Mouse (Mus musculus) hindbrain, embryonic 13.5 days (tissue): ENCODE data around the gene Bcat2. TPM values are rescaled to one million over a fixed set of nuclear protein-coding genes. Genes with fewer than 3 reads are reported as not detected.

Experiments used
- ATAC-seq: fragments of 200-750 bp; cut with Nextera tagmentation; 2 replicates; pipeline ENCODE4 v1.8.0; 2017; ENCODE audit warnings: moderate TSS enrichment; ENCODE audit not compliant: low FRiP score
- H3K27ac ChIP-seq: fragments of 300-500 bp; sonication (generic); 2 replicates; pipeline ENCODE4 v1.5.1; 2015; ENCODE audit warnings: inconsistent platforms, mild to moderate bottlenecking, moderate library complexity
- H3K27me3 ChIP-seq: fragments of 300-500 bp; sonication (generic); 2 replicates; pipeline ENCODE4 v1.6.1; 2015; ENCODE audit warnings: mild to moderate bottlenecking, inconsistent platforms
- H3K36me3 ChIP-seq: fragments of 300-500 bp; sonication (generic); 2 replicates; pipeline ENCODE4 v1.6.1; 2015; ENCODE audit warnings: mild to moderate bottlenecking, inconsistent platforms
- H3K4me1 ChIP-seq: fragments of 300-500 bp; sonication (generic); replicated peaks from 2 replicates; pipeline ENCODE4 v1.6.1; 2015; ENCODE audit warnings: inconsistent platforms
- H3K4me2 ChIP-seq: fragments of 300-500 bp; sonication (generic); 2 replicates; pipeline ENCODE4 v1.6.1; 2015; ENCODE audit warnings: inconsistent platforms, mild to moderate bottlenecking, moderate library complexity
- H3K4me3 ChIP-seq: fragments of 300-500 bp; sonication (generic); 2 replicates; pipeline ENCODE4 v1.5.1; 2015; ENCODE audit warnings: mild to moderate bottlenecking, inconsistent platforms
- H3K9ac ChIP-seq: fragments of 300-500 bp; sonication (generic); 2 replicates; pipeline ENCODE4 v1.6.1; 2015; ENCODE audit warnings: mild to moderate bottlenecking, inconsistent platforms
- H3K9me3 ChIP-seq: fragments of 300-500 bp; sonication (generic); 2 replicates; pipeline ENCODE4 v1.6.1; 2016; ENCODE audit warnings: inconsistent platforms
- WGBS: fragments of 180-500 bp; shearing (Covaris S2); methylation state at CpG from one replicate; pipeline ENCODE4 v1.1.7; 2015; 5-methylcytosine and 5-hydroxymethylcytosine counted together
- polyA plus RNA-seq: library from polyadenylated mRNA; unstranded; fragments of >200 nt; fragmentation: Nextera tagmentation; extraction: Ambion mirVana; gene quantifications from 2 replicates; pipeline ENCODE4 v1.2.1, GENCODE M21; 2015

Bcat2 gene
- polyA plus RNA-seq, 1 experiment from 2014 or later = 19.8 TPM

DNA sequence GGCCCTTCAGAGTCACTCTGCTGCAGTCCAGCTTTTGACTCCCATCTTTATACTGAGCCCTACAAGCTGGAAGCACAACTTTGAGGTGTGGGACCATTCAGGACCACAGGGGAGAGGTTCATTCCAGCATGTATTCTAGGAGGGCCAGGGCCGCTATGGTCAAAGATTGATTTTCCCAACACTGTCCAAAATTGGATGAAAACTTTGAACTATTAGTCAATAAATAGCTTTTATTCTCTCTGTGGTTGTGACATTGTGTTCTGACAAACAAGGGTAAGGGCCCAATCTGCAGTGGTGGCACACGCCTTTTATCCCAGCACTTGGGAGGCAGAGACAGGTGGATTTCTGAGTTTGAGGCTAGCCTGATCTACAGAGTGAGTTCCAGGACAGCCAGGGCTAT is 16.0 kb upstream of the Bcat2 start:
- Histone ChIP-seq H3K4me3 (no peak overlapping the region), H3K9me3 (no peaks in the 10 kb centered on the region), H3K27me3 (no peaks in the 10 kb centered on the region), H3K9ac (no peak overlapping the region), H3K27ac (no peak overlapping the region), H3K4me1 (no peaks in the 10 kb centered on the region), H3K4me2 (no peak overlapping the region), H3K36me3 (no peaks in the 10 kb centered on the region)
- 87% methylated on average over 2 of the region's 2 CpGs for WGBS
- no peak for ATAC-seq

DNA sequence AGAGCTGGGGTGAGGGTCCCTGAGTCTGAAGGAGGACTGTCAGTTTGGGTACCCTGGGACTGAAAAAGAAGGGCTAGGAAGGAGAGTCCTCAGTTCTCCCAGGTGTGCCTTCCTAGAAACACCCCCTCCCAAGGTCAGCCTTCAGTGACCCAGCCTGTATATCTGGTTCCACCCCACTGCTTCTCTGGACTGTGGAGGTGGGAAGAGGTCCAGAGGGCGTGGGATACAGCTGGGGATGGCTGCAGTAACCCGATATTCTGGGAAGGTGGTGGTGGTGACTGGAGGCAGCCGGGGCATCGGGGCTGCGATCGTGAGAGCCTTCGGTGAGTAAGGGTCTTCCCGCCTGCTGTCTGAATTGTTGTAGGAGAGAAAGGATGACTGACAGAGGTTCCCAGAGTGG is 15.2 kb upstream of the Bcat2 start, which contains the start of gene Hsd17b14:
Gene Hsd17b14 (plus strand): TSS at position 150 of the 400 bp plus-strand sequence.
- H3K9ac ChIP-seq = no peak within 1 kb of the TSS; the same call in 1 of the 2 replicates
- 42% methylated on average over 8 of the region's 8 CpGs for WGBS

DNA sequence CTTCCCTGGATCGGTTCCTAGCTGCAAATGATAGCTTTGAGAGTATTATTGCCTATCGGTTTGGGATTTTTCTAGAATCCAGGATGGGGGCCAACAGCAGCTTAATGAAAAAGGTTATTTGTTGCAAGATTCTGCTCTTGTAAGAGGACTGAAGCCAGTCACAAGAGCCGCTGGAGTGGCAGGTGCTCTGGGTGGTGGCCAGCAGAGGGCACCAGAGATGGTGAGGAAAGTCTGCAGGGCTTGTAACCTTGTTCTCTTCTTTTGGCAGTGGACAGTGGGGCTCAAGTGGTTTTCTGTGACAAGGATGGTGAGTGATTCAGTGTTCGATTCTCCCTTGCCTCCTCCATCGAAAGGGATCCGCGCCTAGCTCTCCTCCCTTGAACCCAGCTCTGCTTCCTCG is 14.2 kb upstream of the Bcat2 start:
- WGBS = 21% methylated on average over 8 of the region's 8 CpGs
- no peaks in the 10 kb centered on the region for H3K4me1 ChIP-seq
- no peak for ATAC-seq
- no peak overlapping the region for H3K9ac ChIP-seq
- H3K4me2 ChIP-seq = no peak overlapping the region
- H3K36me3 ChIP-seq = no peaks in the 10 kb centered on the region
- no peaks in the 10 kb centered on the region for H3K9me3 ChIP-seq
- no peaks in the 10 kb centered on the region for H3K27me3 ChIP-seq
- no peak overlapping the region for H3K4me3 ChIP-seq
- H3K27ac ChIP-seq = no peak overlapping the region

More for the DNA sequence above, 15.2 kb upstream of the Bcat2 start, which contains the start of gene Hsd17b14:
- H3K36me3 ChIP-seq = no peaks in the 10 kb centered on the region
- H3K4me1 ChIP-seq = no peaks in the 10 kb centered on the region
- no peaks in the 10 kb centered on the region for H3K27me3 ChIP-seq
- no peaks in the 10 kb centered on the region for H3K9me3 ChIP-seq
- ATAC-seq = no peak
- H3K4me3 ChIP-seq = no peak within 1 kb of the TSS
- H3K4me2 ChIP-seq = no peak within 1 kb of the TSS
- no peak within 1 kb of the TSS for H3K27ac ChIP-seq

DNA sequence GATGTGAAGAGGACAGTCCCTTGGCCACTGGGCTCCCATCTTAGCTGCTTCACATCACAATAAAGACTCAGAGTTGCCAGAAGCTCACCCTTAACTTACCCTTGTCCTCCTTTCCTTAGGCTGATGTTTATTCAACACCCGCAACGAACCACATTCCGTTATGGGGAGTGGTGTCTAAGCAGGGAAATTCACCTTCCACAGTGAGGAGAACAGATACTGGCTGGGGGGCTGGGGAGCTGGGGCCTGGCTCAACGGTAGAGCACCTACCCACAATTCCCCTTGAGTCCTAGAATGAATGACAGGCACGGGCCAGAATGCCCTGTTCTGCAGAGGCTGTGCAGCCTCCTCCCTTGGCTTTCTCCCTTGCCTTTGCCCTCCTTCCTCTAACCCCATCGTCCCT is 11.0 kb upstream of the Bcat2 start:
- ATAC-seq = no peak
- H3K9ac ChIP-seq = no peak overlapping the region
- H3K4me3 ChIP-seq = no peak overlapping the region
- H3K4me2 ChIP-seq = no peak overlapping the region
- no peaks in the 10 kb centered on the region; the same call in 1 of the 2 replicates for H3K4me1 ChIP-seq
- peaks cover 11% of the 10 kb centered on the region; the same call in 1 of the 2 replicates for H3K27me3 ChIP-seq
- H3K9me3 ChIP-seq = no peaks in the 10 kb centered on the region
- 69% methylated on average over 5 of the region's 6 CpGs for WGBS
- H3K36me3 ChIP-seq = no peaks in the 10 kb centered on the region
- H3K27ac ChIP-seq = no peak overlapping the region

DNA sequence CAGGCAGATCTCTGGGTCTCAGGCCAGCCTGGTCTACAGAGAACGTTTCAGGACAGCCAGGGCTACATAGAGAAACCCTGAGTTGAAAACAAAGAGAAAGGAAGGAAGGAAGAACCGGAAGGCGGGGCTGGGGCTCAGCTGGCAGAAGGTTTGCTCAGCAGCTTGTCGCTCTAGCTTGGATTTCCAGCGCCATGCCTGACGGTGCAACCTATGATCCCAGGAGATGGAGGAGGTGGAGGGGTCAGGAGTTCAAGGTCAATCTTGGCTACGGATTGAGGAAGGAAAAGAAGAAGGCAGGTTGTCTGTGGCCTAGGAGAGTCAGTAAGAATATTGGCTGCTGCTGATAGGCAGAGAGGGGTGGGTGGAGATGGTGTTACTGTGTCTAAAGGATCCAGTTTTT is 9.7 kb upstream of the Bcat2 start:
- ATAC-seq = no peak
- no peak overlapping the region for H3K4me2 ChIP-seq
- H3K27ac ChIP-seq = no peak overlapping the region
- H3K4me3 ChIP-seq = no peak overlapping the region
- no peak overlapping the region for H3K9ac ChIP-seq
- WGBS = 78% methylated on average over 7 of the region's 7 CpGs
- no peaks in the 10 kb centered on the region for H3K36me3 ChIP-seq
- no peaks in the 10 kb centered on the region for H3K9me3 ChIP-seq
- H3K27me3 ChIP-seq = peaks cover 11% of the 10 kb centered on the region; the same call in 1 of the 2 replicates
- H3K4me1 ChIP-seq = no peaks in the 10 kb centered on the region; the same call in 1 of the 2 replicates

DNA sequence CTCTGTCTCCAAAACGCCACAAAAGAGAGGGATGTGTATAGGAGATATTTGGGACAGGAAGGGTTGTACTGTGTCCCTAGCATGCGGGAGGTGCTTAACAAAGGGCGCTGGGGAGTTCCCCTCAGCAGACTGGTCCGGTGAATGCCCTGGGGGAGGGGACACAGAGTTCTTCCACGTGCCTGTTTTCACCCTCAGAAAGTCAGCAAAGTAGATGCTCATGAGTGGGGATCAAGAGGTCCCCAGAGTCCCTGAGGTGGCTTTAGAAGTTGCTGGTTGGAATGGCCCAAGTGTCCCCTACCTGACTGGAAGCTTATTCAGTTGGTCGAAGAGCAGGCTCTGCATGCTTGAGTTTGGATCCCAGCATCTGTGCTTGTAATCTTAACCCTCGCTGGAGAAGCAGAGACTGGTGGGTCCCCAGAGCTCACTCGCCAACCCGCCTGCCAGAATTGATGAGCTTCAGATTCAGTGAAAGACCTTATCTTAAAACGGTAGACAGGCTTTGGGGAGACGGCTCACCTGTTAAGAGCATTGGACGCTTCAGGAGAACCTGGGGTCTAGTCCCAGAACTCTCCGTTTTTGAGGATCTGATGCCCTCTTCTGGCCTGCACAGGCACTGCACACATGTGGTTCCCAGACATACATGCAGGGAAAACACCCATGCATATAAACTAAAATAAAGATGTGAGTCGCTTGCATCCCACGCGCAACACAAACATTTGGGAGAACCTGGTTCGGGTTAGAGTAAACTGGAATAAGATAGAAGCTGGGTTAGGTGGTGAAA is 8.9 kb upstream of the Bcat2 start:
- no peak overlapping the region for H3K4me2 ChIP-seq
- H3K4me1 ChIP-seq = no peaks in the 10 kb centered on the region; the same call in 1 of the 2 replicates
- H3K9me3 ChIP-seq = no peaks in the 10 kb centered on the region
- H3K27me3 ChIP-seq = peaks cover 11% of the 10 kb centered on the region; the same call in 1 of the 2 replicates
- H3K4me3 ChIP-seq = no peak overlapping the region
- 29% methylated on average over 17 of the region's 17 CpGs for WGBS
- ATAC-seq = 0 out of 2 replicates have a peak, but pooled peaks have one; percentile 71
- H3K27ac ChIP-seq = no peak overlapping the region
- no peaks in the 10 kb centered on the region for H3K36me3 ChIP-seq
- H3K9ac ChIP-seq = no peak overlapping the region

DNA sequence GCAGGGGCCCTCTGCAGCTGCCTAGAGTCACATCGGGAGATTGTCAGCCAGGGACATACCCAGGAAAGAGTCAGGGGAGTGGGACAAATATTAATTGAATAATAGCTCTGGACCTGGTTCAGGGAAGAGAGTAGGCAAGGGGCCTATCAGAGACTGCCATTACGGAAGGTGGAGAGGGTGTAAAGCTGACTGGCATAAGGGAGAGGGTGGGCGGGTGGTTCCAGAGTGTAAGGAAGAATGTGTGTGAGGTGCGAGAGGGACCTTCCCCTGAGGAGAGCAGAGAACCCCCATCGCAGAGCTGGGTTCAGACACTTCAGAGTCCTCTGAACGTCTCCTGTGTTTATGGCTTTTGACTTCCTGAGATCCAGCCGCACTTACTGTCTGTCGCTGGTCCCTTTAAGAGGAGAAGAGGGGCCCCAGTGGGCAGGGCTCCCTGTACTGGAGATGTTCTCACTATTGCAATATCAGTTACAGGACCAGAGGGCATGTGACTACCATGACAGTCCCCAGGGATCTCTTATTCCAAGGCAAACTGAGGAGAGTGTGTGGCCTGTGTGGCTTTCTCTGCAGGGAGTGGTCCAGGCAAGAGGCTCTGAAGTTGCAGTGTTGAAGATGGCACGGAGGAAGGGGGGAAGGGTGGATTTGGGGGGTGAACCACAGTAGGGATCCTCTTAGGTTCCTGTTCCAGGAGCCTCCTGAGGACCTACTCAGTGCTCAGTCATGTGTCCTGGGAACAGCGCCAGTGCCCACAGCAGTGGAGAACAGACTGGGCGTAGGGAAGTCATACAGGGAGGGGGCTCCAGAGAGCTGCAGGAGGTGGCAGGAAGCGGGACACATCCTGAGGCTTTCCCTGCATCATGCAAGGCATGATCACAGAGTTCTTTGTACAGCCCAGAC is 8.1 kb upstream of the Bcat2 start:
- 55% methylated on average over 12 of the region's 12 CpGs for WGBS
- Histone ChIP-seq H3K36me3 (no peaks in the 10 kb centered on the region), H3K9me3 (no peaks in the 10 kb centered on the region), H3K4me1 (no peaks in the 10 kb centered on the region; the same call in 1 of the 2 replicates), H3K27me3 (peaks cover 11% of the 10 kb centered on the region; the same call in 1 of the 2 replicates), H3K27ac (no peak overlapping the region), H3K9ac (peak overlapping the region; percentile 31; the same call in 1 of the 2 replicates), H3K4me3 (no peak overlapping the region), H3K4me2 (no peak overlapping the region)
- no peak for ATAC-seq

DNA sequence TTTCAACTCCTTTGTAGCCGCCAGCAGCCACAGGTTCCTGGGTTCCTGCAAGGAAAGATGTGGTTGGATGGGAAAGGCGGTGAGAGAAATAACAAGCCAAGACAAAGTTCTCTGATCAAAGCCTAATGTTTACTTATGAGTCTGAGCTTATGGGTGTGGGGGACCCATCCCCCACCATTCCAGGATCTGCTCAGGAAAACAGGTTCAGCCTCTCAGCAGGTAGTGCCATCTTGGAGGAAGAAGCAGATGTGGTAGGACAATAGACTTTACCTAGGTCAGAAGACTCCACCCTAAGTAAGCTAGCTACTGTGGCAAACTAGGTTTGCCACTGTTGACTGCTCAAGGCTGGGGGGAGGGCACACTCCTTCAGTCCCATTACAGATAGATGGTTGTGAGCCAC is 5.1 kb upstream of the Bcat2 start:
- no peak for ATAC-seq
- WGBS = 85% methylated on average over 2 of the region's 2 CpGs
- Histone ChIP-seq H3K9me3 (no peaks in the 10 kb centered on the region), H3K9ac (no peak overlapping the region), H3K4me3 (no peak overlapping the region), H3K4me2 (no peak overlapping the region), H3K36me3 (no peaks in the 10 kb centered on the region), H3K27me3 (peaks cover 11% of the 10 kb centered on the region; the same call in 1 of the 2 replicates), H3K27ac (no peak overlapping the region), H3K4me1 (peaks cover 14% of the 10 kb centered on the region)

DNA sequence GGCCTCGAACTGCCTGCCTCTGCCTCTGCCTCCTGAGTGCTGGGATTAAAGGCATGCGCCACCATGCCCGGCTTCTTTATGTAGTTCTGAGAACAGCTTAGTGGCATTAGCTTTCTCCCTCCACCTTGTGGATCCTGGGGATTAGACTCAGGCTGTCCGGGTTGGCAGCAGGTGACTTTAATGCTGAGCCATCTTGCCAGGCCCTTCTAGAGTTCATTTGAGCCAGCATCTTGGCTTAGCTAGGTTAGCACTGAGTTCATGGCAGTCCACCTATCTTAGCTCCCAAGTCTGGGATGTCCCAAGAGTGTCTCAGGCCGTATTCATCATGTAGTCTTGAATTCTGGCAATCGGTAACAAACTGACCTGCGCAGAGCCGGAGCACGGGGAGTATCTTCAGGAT is 4.5 kb upstream of the Bcat2 start:
- Histone ChIP-seq H3K9ac (no peak overlapping the region), H3K9me3 (no peaks in the 10 kb centered on the region), H3K27me3 (peaks cover 11% of the 10 kb centered on the region; the same call in 1 of the 2 replicates), H3K4me3 (no peak overlapping the region), H3K27ac (no peak overlapping the region), H3K4me1 (peaks cover 14% of the 10 kb centered on the region), H3K36me3 (no peaks in the 10 kb centered on the region), H3K4me2 (no peak overlapping the region)
- no peak for ATAC-seq
- 93% methylated on average over 9 of the region's 9 CpGs for WGBS

DNA sequence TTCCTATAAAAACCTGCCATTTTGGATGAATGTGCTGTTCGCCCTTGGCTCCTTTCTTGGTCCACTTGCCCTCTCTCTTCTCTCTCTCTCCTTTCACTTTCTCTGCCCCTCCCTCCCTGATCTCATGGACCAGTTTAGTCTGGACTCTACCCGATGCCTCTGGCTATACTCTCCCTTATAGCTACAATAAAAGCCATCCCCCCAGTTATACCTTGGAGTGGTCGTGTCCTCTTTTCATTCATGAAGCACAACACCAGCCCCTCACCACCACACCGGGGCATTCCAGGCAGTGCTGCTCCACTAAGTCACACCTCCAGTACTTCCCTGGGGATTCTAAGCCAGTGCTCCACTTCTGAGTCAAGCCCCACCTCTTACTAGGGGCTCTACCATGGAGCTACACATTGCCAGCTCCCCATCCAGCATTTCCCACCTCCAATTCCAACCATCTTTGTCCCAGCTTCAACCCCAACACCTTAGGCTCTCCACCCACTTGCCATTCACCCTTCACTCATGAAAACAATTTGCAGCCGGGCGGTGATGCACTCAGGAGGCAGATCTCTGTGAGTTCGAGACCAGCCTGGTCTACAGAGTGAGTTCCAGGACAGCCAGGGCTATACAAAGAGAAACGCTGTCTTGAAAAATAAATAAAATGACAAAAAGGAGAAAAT is 2.7 kb upstream of the Bcat2 start:
- H3K27ac ChIP-seq = peak overlapping the region; percentile 76; the same call in 1 of the 2 replicates
- ATAC-seq = no peak
- peaks cover 28% of the 10 kb centered on the region for H3K4me1 ChIP-seq
- H3K36me3 ChIP-seq = no peaks in the 10 kb centered on the region
- peak overlapping the region; percentile 84 for H3K4me2 ChIP-seq
- no peak overlapping the region for H3K4me3 ChIP-seq
- 74% methylated on average over 8 of the region's 8 CpGs for WGBS
- no peaks in the 10 kb centered on the region for H3K9me3 ChIP-seq
- H3K27me3 ChIP-seq = peaks cover 8% of the 10 kb centered on the region; the same call in 1 of the 2 replicates
- 0 out of 2 replicates have a peak overlapping the region, but pooled peaks have one; percentile 65 for H3K9ac ChIP-seq

DNA sequence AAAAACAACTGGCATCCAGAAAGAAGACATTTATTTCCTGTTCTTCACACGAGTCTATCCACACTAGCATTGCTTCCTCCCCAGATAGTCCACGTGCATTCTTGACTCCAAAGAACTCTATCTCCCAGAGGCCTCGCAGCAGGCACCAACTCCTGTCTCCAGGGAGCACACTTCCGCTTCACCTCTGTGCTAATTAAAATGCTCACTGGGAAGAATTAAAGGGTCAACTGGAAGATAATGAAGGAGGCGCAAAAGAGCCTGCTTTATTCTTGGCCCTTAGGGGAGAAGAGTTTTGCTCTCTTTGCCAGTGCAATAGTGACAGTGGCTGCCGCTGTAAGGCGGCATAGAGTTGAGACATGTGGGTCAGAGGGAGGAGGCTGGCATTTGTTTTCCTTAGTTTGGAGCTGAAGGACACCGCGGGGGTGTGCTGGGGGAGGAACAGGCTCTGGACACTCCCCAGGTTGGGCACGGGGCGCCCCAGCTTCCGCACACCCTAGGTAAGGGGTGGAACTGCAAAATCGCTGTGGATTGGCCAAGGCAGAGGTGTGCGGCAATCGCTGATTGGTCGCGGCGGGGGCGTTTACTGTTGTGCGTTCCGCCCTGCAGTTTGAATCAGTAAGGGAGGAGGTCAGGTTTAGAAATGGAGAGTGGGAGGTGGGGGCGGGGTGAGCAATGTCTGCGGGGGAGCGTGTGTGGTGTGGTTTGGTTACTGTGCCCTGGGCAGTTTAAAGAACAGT is 2.0 kb upstream of the Bcat2 start:
- WGBS = 1% methylated on average over 24 of the region's 24 CpGs
- Histone ChIP-seq H3K4me1 (peaks cover 28% of the 10 kb centered on the region), H3K4me2 (peak overlapping the region; percentile 84), H3K9me3 (no peaks in the 10 kb centered on the region), H3K4me3 (peak overlapping the region; percentile 48), H3K36me3 (no peaks in the 10 kb centered on the region), H3K27me3 (peaks cover 3% of the 10 kb centered on the region; the same call in 1 of the 2 replicates), H3K9ac (peak overlapping the region; percentile 65; the same call in 1 of the 2 replicates), H3K27ac (peak overlapping the region; percentile 79)
- ATAC-seq = peak; percentile 93
